Mouse (Mus musculus): ENCODE results near the gene Kcnq4. TPM values are rescaled to one million over a fixed set of nuclear protein-coding genes. Genes with fewer than 3 reads are reported as not detected.
A peak's percentile ranks its signal among the peaks of the same experiment; 100 is the strongest.

Gene Kcnq4
- polyA plus RNA-seq, 1 experiment from 2014 or later, result 2.6 TPM

DNA sequence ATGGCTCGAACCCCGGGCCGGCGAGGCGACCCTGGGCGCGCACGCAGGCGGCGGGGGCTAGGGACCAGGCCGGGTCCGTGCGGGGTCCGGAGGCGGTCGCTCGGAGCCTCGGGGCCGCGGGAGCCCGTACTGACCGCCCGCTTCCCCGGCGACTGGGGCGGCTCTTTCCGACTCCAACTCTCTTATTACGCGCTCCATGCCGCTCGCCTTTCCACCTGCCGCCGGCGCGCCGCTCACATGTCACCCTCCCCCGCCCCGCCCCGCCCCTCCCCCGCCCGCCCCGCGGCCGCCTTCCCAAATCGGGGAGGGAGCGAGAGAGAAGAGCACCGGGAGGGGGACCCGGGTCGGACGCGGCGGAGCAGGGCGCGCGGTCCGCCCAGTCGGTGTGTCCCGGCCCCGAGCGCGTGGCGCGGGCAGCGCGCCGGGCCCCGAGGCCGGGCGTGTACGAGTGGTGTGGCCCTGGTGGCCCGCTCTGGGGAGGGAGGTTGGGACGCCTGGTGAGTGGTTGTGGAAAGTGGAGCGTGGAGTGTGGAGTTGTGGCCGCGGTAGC lies 1.1 kb downstream of the Kcnq4 start:
- H3K36me3 ChIP-seq (ENCODE audit: control insufficient read depth, insufficient read depth, low read length), result no peaks in the 10 kb centered on the region
- H3K4me3 ChIP-seq (ENCODE audit: low read depth, low read length), result peak overlapping the region; percentile 53
- H3K9ac ChIP-seq (ENCODE audit: low read length), result peak overlapping the region; percentile 59
- WGBS, result under 1% methylated on average over 64 of the region's 75 CpGs
- peak overlapping the region; percentile 98 for H3K4me2 ChIP-seq (ENCODE audit: low read depth, low read length, severe bottlenecking)
- ATAC-seq (replicated peaks; ENCODE audit: low FRiP score) (peak; percentile 60), DNase-seq (ENCODE audit: low spot score) (peak; percentile 67)
- no peaks in the 10 kb centered on the region for H3K9me3 ChIP-seq (ENCODE audit: control insufficient read depth, low read length)
- H3K27ac ChIP-seq (ENCODE audit: low read depth, low read length), result no peak overlapping the region
- H3K4me1 ChIP-seq (replicated peaks; ENCODE audit: control insufficient read depth, insufficient read depth, low read length), result peaks cover 14% of the 10 kb centered on the region
- peaks cover 49% of the 10 kb centered on the region for H3K27me3 ChIP-seq (ENCODE audit: control insufficient read depth, insufficient read depth, low read length)

- H3K9me3 ChIP-seq (ENCODE audit: control insufficient read depth, low read length), result no peaks in the 10 kb centered on the region
- H3K27ac ChIP-seq (ENCODE audit: low read depth, low read length), result no peak overlapping the region
- peak overlapping the region; percentile 53 for H3K4me3 ChIP-seq (ENCODE audit: low read depth, low read length)
- H3K4me1 ChIP-seq (replicated peaks; ENCODE audit: control insufficient read depth, insufficient read depth, low read length), result peaks cover 14% of the 10 kb centered on the region
- H3K4me2 ChIP-seq (ENCODE audit: low read depth, low read length, severe bottlenecking), result peak overlapping the region; percentile 98
- peaks cover 49% of the 10 kb centered on the region for H3K27me3 ChIP-seq (ENCODE audit: control insufficient read depth, insufficient read depth, low read length)
- DNase-seq (ENCODE audit: low spot score) (peak; percentile 69), ATAC-seq (replicated peaks; ENCODE audit: low FRiP score) (peak; percentile 59)
- 3% methylated on average over 41 of the region's 53 CpGs for WGBS
- H3K9ac ChIP-seq (ENCODE audit: low read length), result peak overlapping the region; percentile 59
- H3K36me3 ChIP-seq (ENCODE audit: control insufficient read depth, insufficient read depth, low read length), result no peaks in the 10 kb centered on the region
These were observed 1.8 kb downstream of the Kcnq4 start for GRCm38 (mm10) chr4:120746552-120747150.

GRCm38 (mm10) chr4:120745731-120746551 lies 2.5 kb downstream of the Kcnq4 start:
- H3K4me3 ChIP-seq (ENCODE audit: low read depth, low read length), result no peak overlapping the region
- no peak overlapping the region for H3K27ac ChIP-seq (ENCODE audit: low read depth, low read length)
- H3K9ac ChIP-seq (ENCODE audit: low read length), result no peak overlapping the region
- H3K27me3 ChIP-seq (ENCODE audit: control insufficient read depth, insufficient read depth, low read length), result peaks cover 49% of the 10 kb centered on the region
- no peak overlapping the region for H3K4me2 ChIP-seq (ENCODE audit: low read depth, low read length, severe bottlenecking)
- peaks cover 14% of the 10 kb centered on the region for H3K4me1 ChIP-seq (replicated peaks; ENCODE audit: control insufficient read depth, insufficient read depth, low read length)
- 10% methylated on average over 10 of the region's 10 CpGs for WGBS
- ATAC-seq (replicated peaks; ENCODE audit: low FRiP score) (no peak), DNase-seq (ENCODE audit: low spot score) (no peak)
- no peaks in the 10 kb centered on the region for H3K9me3 ChIP-seq (ENCODE audit: control insufficient read depth, low read length)
- no peaks in the 10 kb centered on the region for H3K36me3 ChIP-seq (ENCODE audit: control insufficient read depth, insufficient read depth, low read length)

DNA sequence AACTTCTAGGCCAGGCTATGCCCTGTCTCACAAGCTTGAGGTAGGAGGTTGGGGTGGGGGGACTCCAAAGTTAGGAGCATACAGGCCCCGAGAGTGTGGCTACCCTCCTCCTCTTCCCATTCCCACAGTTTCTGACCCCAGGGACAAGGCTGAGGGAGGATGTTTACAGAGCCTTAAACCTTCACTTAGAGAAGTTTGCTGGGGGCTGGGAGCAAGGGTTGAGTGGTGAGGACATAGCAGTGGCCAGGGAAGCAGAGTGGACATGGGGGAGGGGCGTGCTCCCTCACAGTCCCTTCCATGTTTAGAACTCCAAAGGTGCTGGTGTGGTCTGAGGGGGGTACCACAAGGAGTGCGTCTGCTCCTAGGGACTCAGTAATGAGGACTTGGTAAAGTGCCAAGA lies 4.8 kb downstream of the Kcnq4 start:
- Histone ChIP-seq H3K4me3 (ENCODE audit: low read depth, low read length) (no peak overlapping the region), H3K27ac (ENCODE audit: low read depth, low read length) (no peak overlapping the region), H3K9me3 (ENCODE audit: control insufficient read depth, low read length) (no peaks in the 10 kb centered on the region), H3K27me3 (ENCODE audit: control insufficient read depth, insufficient read depth, low read length) (peaks cover 33% of the 10 kb centered on the region), H3K4me2 (ENCODE audit: low read depth, low read length, severe bottlenecking) (no peak overlapping the region), H3K36me3 (ENCODE audit: control insufficient read depth, insufficient read depth, low read length) (no peaks in the 10 kb centered on the region), H3K9ac (ENCODE audit: low read length) (no peak overlapping the region), H3K4me1 (replicated peaks; ENCODE audit: control insufficient read depth, insufficient read depth, low read length) (peaks cover 15% of the 10 kb centered on the region)
- 77% methylated on average over 3 of the region's 3 CpGs for WGBS
- DNase-seq (ENCODE audit: low spot score), result no peak
- ATAC-seq (replicated peaks; ENCODE audit: low FRiP score), result no peak

DNA sequence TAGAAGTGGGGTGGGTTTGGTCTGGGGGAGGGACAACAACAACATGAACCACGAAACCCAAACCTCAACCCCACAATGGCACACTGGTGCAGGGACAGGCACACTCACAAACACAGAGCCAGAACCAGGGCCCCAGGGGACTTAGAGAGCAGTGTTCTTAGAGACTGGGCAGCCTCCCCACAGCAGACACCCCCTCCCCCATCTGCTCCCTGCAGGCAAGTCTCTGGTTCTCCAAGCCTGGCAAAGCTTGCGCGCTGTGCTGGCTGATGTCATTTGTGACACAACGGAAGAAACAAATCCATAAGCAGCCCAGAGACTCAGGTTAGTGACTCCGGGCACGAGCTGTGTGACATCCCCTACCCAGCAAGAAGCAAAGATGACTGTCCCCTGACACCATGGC lies 7.1 kb downstream of the Kcnq4 start:
- no peaks in the 10 kb centered on the region for H3K9me3 ChIP-seq (ENCODE audit: control insufficient read depth, low read length)
- peaks cover 4% of the 10 kb centered on the region; the same call in 1 of the 2 replicates for H3K4me1 ChIP-seq (replicated peaks; ENCODE audit: control insufficient read depth, insufficient read depth, low read length)
- DNase-seq (ENCODE audit: low spot score) (no peak), ATAC-seq (replicated peaks; ENCODE audit: low FRiP score) (no peak)
- H3K4me3 ChIP-seq (ENCODE audit: low read depth, low read length), result no peak overlapping the region
- no peak overlapping the region for H3K9ac ChIP-seq (ENCODE audit: low read length)
- no peak overlapping the region for H3K27ac ChIP-seq (ENCODE audit: low read depth, low read length)
- 74% methylated on average over 6 of the region's 6 CpGs for WGBS
- peaks cover 11% of the 10 kb centered on the region; the same call in 1 of the 2 replicates for H3K27me3 ChIP-seq (ENCODE audit: control insufficient read depth, insufficient read depth, low read length)
- no peaks in the 10 kb centered on the region for H3K36me3 ChIP-seq (ENCODE audit: control insufficient read depth, insufficient read depth, low read length)
- H3K4me2 ChIP-seq (ENCODE audit: low read depth, low read length, severe bottlenecking), result no peak overlapping the region

DNA sequence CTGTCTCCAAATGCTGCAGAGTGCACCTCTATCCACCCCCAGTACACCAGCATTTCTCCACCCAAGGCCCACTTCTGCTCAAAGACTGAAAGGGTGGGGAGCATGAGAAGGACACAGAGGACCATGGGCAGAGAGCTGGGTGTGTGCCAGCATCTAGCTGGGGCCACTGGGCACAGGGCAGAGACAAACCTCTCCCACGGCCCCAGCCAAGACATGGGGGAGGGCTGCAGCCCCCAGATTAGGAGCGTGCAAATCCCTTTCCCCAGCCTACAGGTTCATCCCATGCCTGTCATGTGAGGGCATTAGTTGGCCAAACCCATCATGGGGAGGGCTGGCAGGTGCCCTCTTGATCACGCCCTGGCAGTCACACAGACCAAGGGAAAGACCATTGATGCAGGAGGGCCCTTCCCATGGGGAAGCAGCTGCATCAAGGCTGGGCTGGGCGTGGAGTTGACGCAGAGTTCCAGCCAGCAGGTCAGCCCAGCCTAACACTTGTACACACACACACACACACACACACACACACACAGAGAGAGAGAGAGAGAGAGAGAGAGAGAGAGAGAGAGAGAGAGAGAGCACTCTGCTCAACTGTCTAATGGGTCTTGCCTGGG lies 14.3 kb downstream of the Kcnq4 start:
- Histone ChIP-seq H3K4me2 (ENCODE audit: low read depth, low read length, severe bottlenecking) (no peak overlapping the region), H3K36me3 (ENCODE audit: control insufficient read depth, insufficient read depth, low read length) (no peaks in the 10 kb centered on the region), H3K9me3 (ENCODE audit: control insufficient read depth, low read length) (no peaks in the 10 kb centered on the region), H3K27ac (ENCODE audit: low read depth, low read length) (no peak overlapping the region), H3K9ac (ENCODE audit: low read length) (no peak overlapping the region), H3K27me3 (ENCODE audit: control insufficient read depth, insufficient read depth, low read length) (peaks cover 13% of the 10 kb centered on the region; the same call in 1 of the 2 replicates), H3K4me3 (ENCODE audit: low read depth, low read length) (no peak overlapping the region), H3K4me1 (replicated peaks; ENCODE audit: control insufficient read depth, insufficient read depth, low read length) (peaks cover 6% of the 10 kb centered on the region; the same call in 1 of the 2 replicates)
- no peak for DNase-seq (ENCODE audit: low spot score)
- 83% methylated on average over 5 of the region's 5 CpGs for WGBS
- ATAC-seq (replicated peaks; ENCODE audit: low FRiP score), result no peak

- Histone ChIP-seq H3K9me3 (ENCODE audit: control insufficient read depth, low read length) (no peaks in the 10 kb centered on the region), H3K27me3 (ENCODE audit: control insufficient read depth, insufficient read depth, low read length) (peaks cover 13% of the 10 kb centered on the region; the same call in 1 of the 2 replicates), H3K4me3 (ENCODE audit: low read depth, low read length) (no peak overlapping the region), H3K9ac (ENCODE audit: low read length) (no peak overlapping the region), H3K4me2 (ENCODE audit: low read depth, low read length, severe bottlenecking) (no peak overlapping the region), H3K27ac (ENCODE audit: low read depth, low read length) (no peak overlapping the region), H3K36me3 (ENCODE audit: control insufficient read depth, insufficient read depth, low read length) (no peaks in the 10 kb centered on the region), H3K4me1 (replicated peaks; ENCODE audit: control insufficient read depth, insufficient read depth, low read length) (peaks cover 8% of the 10 kb centered on the region; the same call in 1 of the 2 replicates)
- no peak for DNase-seq (ENCODE audit: low spot score)
- ATAC-seq (replicated peaks; ENCODE audit: low FRiP score), result no peak
- 82% methylated on average over 6 of the region's 6 CpGs for WGBS
These were observed 15.7 kb downstream of the Kcnq4 start for GRCm38 (mm10) chr4:120732737-120733136.

GRCm38 (mm10) chr4:120731030-120731644 lies 17.3 kb downstream of the Kcnq4 start:
- Histone ChIP-seq H3K4me2 (ENCODE audit: low read depth, low read length, severe bottlenecking) (peak overlapping the region; percentile 83), H3K27ac (ENCODE audit: low read depth, low read length) (no peak overlapping the region), H3K9me3 (ENCODE audit: control insufficient read depth, low read length) (no peaks in the 10 kb centered on the region), H3K27me3 (ENCODE audit: control insufficient read depth, insufficient read depth, low read length) (peaks cover 13% of the 10 kb centered on the region; the same call in 1 of the 2 replicates), H3K4me3 (ENCODE audit: low read depth, low read length) (peak overlapping the region; percentile 44), H3K36me3 (ENCODE audit: control insufficient read depth, insufficient read depth, low read length) (no peaks in the 10 kb centered on the region), H3K9ac (ENCODE audit: low read length) (peak overlapping the region; percentile 57; the same call in 1 of the 2 replicates), H3K4me1 (replicated peaks; ENCODE audit: control insufficient read depth, insufficient read depth, low read length) (peaks cover 8% of the 10 kb centered on the region; the same call in 1 of the 2 replicates)
- ATAC-seq (replicated peaks; ENCODE audit: low FRiP score) (peak; percentile 88), DNase-seq (ENCODE audit: low spot score) (peak; percentile 91)
- WGBS, result under 1% methylated on average over 39 of the region's 40 CpGs

Measured in forebrain, embryonic 11.5 days (tissue).